Mouse (Mus musculus) heart, postnatal 0 days (tissue): Measurements from ENCODE around the gene Tmed1.

Experiments used
- CTCF ChIP-seq: IDR thresholded peaks from 2 replicates; pipeline ENCODE4 v1.5.1; 2016; ENCODE audit warnings: antibody characterized with exemption, control low read depth, low read depth
- EP300 ChIP-seq: IDR thresholded peaks from 2 replicates; pipeline ENCODE4 v1.6.1; 2016; ENCODE audit warnings: antibody characterized with exemption, low read depth

- no peak for TF ChIP-seq CTCF
- TF ChIP-seq EP300, result no peak
These were observed 13.6 kb downstream of the Tmed1 start for GRCm38 (mm10) chr9:21496308-21497049.
